Mouse (Mus musculus) hindbrain, embryonic 11.5 days (tissue): Measurements from ENCODE around the gene Hecw1. TPM values are rescaled to one million over a fixed set of nuclear protein-coding genes. Genes with fewer than 3 reads are reported as not detected.

ENCODE experiments used
- polyA plus RNA-seq: library from polyadenylated mRNA; unstranded; fragments of >200 nt; fragmentation: Nextera tagmentation; extraction: Ambion mirVana; gene quantifications from 2 replicates; pipeline ENCODE4 v1.2.1, GENCODE M21; 2014

Gene Hecw1
- polyA plus RNA-seq, 1 experiment from 2014 or later, result 12.8 TPM

Other genes starting within 250 kb of the Hecw1 start
- gene Mrpl32, start 89.9 kb upstream of the Hecw1 start, polyA plus RNA-seq, result 120 and 133 TPM in 2 replicates
- gene Psma2, start 90.0 kb upstream of the Hecw1 start, polyA plus RNA-seq, result 214 and 235 TPM in 2 replicates
- 30.2 and 31.7 TPM in 2 replicates for gene AW209491, start 106.9 kb upstream of the Hecw1 start, polyA plus RNA-seq